Mouse (Mus musculus) erythroblast, embryonic 14.5 days (primary cell): ENCODE measurements around the gene Hist1h2ah. TPM values are rescaled to one million over a fixed set of nuclear protein-coding genes. Genes with fewer than 3 reads are reported as not detected.

ENCODE experiments used
- H3K27me3 ChIP-seq: 2 replicates; pipeline ENCODE4 v1.6.1; 2012; ENCODE audit warnings: inconsistent platforms; ENCODE audit not compliant: control insufficient read depth
- H3K36me3 ChIP-seq: 2 replicates; pipeline ENCODE4 v1.6.1; 2012; ENCODE audit warnings: mild to moderate bottlenecking, inconsistent platforms; ENCODE audit not compliant: control insufficient read depth
- H3K4me1 ChIP-seq: 2 replicates; pipeline ENCODE4 v1.6.1; 2012; ENCODE audit warnings: inconsistent platforms; ENCODE audit not compliant: control insufficient read depth
- H3K4me3 ChIP-seq: replicated peaks from 2 replicates; pipeline ENCODE3; 2012; ENCODE audit warnings: moderate library complexity, mild to moderate bottlenecking, inconsistent platforms
- H3K9me3 ChIP-seq: 2 replicates; pipeline ENCODE4 v1.6.1; 2012; ENCODE audit warnings: low read length, inconsistent platforms, mixed read lengths; ENCODE audit not compliant: control insufficient read depth
- GATA1 ChIP-seq: IDR thresholded peaks from 2 replicates; pipeline ENCODE4 v1.6.1; 2012; ENCODE audit warnings: low read length, inconsistent platforms, mixed read lengths
- TAL1 ChIP-seq: IDR thresholded peaks from 3 replicates; pipeline ENCODE4 v1.6.1; 2012; ENCODE audit warnings: low read length, inconsistent platforms, mixed read lengths
- polyA plus RNA-seq: library from polyadenylated mRNA; stranded (reverse); fragments of >175 nt; gene quantifications from 2 replicates; pipeline ENCODE4 v1.2.3, GENCODE M21; 2012

The Hist1h2ah gene
- polyA plus RNA-seq, 1 experiment = 105 TPM

- Histone ChIP-seq H3K4me3 (no peak overlapping the region), H3K27me3 (peaks cover 100% of the 10 kb centered on the region), H3K36me3 (no peaks in the 10 kb centered on the region), H3K4me1 (peaks cover 19% of the 10 kb centered on the region), H3K9me3 (peaks cover 2% of the 10 kb centered on the region; the same call in 1 of the 2 replicates)
- TF ChIP-seq GATA1 = no peak
- TF ChIP-seq TAL1 = no peak
These were observed 34.0 kb downstream of the Hist1h2ah start for GRCm38 (mm10) chr13:22001346-22001745.

GRCm38 (mm10) chr13:21999147-21999546, 36.2 kb downstream of the Hist1h2ah start:
- Histone ChIP-seq H3K36me3 (no peaks in the 10 kb centered on the region), H3K4me1 (peaks cover 24% of the 10 kb centered on the region), H3K27me3 (peaks cover 100% of the 10 kb centered on the region), H3K9me3 (peaks cover 2% of the 10 kb centered on the region; the same call in 1 of the 2 replicates), H3K4me3 (no peak overlapping the region)
- TF ChIP-seq TAL1 (no peak), GATA1 (no peak)

- Histone ChIP-seq H3K4me1 (peaks cover 26% of the 10 kb centered on the region), H3K4me3 (no peak overlapping the region), H3K9me3 (peaks cover 2% of the 10 kb centered on the region; the same call in 1 of the 2 replicates), H3K27me3 (peaks cover 100% of the 10 kb centered on the region), H3K36me3 (no peaks in the 10 kb centered on the region)
- TF ChIP-seq TAL1 = no peak
- no peak for TF ChIP-seq GATA1
These were observed 37.0 kb downstream of the Hist1h2ah start for GRCm38 (mm10) chr13:21998412-21998811.

GRCm38 (mm10) chr13:21997821-21998220, 37.5 kb downstream of the Hist1h2ah start:
- H3K36me3 ChIP-seq = no peaks in the 10 kb centered on the region
- H3K4me3 ChIP-seq = no peak overlapping the region
- peaks cover 98% of the 10 kb centered on the region for H3K27me3 ChIP-seq
- peaks cover 26% of the 10 kb centered on the region for H3K4me1 ChIP-seq
- peaks cover 2% of the 10 kb centered on the region; the same call in 1 of the 2 replicates for H3K9me3 ChIP-seq
- no peak for TF ChIP-seq GATA1

GRCm38 (mm10) chr13:21997201-21997820, 38.1 kb downstream of the Hist1h2ah start:
- peaks cover 95% of the 10 kb centered on the region for H3K27me3 ChIP-seq
- peak overlapping the region; percentile 44 for H3K4me3 ChIP-seq
- H3K36me3 ChIP-seq = no peaks in the 10 kb centered on the region
- H3K9me3 ChIP-seq = peaks cover 2% of the 10 kb centered on the region; the same call in 1 of the 2 replicates
- H3K4me1 ChIP-seq = peaks cover 26% of the 10 kb centered on the region
- TF ChIP-seq GATA1 (no peak), TAL1 (no peak)

GRCm38 (mm10) chr13:21996840-21997185, 38.6 kb downstream of the Hist1h2ah start:
- Histone ChIP-seq H3K27me3 (peaks cover 90% of the 10 kb centered on the region), H3K36me3 (no peaks in the 10 kb centered on the region), H3K4me1 (peaks cover 26% of the 10 kb centered on the region), H3K4me3 (peak overlapping the region; percentile 44), H3K9me3 (peaks cover 2% of the 10 kb centered on the region; the same call in 1 of the 2 replicates)
- TF ChIP-seq TAL1 (no peak), GATA1 (no peak)

GRCm38 (mm10) chr13:21996101-21996839, 39.1 kb downstream of the Hist1h2ah start:
- H3K4me3 ChIP-seq = peak overlapping the region; percentile 55
- H3K36me3 ChIP-seq = no peaks in the 10 kb centered on the region
- no peak for TF ChIP-seq GATA1
- no peak for TF ChIP-seq TAL1
- peaks cover 26% of the 10 kb centered on the region for H3K4me1 ChIP-seq
- H3K9me3 ChIP-seq = peaks cover 2% of the 10 kb centered on the region; the same call in 1 of the 2 replicates
- H3K27me3 ChIP-seq = peaks cover 85% of the 10 kb centered on the region

- TF ChIP-seq TAL1 = no peak
- no peak for TF ChIP-seq GATA1
- Histone ChIP-seq H3K4me1 (peaks cover 26% of the 10 kb centered on the region), H3K27me3 (peaks cover 76% of the 10 kb centered on the region), H3K4me3 (peak overlapping the region; percentile 55), H3K9me3 (peaks cover 4% of the 10 kb centered on the region; the same call in 1 of the 2 replicates), H3K36me3 (no peaks in the 10 kb centered on the region)
These were observed 39.9 kb downstream of the Hist1h2ah start for GRCm38 (mm10) chr13:21995331-21995914.

GRCm38 (mm10) chr13:21994896-21995295, 40.5 kb downstream of the Hist1h2ah start:
- peaks cover 4% of the 10 kb centered on the region; the same call in 1 of the 2 replicates for H3K9me3 ChIP-seq
- no peak for TF ChIP-seq TAL1
- TF ChIP-seq GATA1 = no peak
- H3K4me1 ChIP-seq = peaks cover 26% of the 10 kb centered on the region
- peak overlapping the region; percentile 55 for H3K4me3 ChIP-seq
- H3K36me3 ChIP-seq = no peaks in the 10 kb centered on the region
- H3K27me3 ChIP-seq = peaks cover 75% of the 10 kb centered on the region
